Mouse (Mus musculus) lung, embryonic 15.5 days (tissue): ENCODE measurements at regions not wholly inside any gene's neighbourhood (a gene's known extent, or its start where the extent isn't known, plus 50 kb on each side); places are given as distances from the start of the nearest gene placed in this dataset.

Experiments used
- ATAC-seq: fragments of 200-750 bp; cut with Nextera tagmentation; 2 replicates; pipeline ENCODE4 v1.8.0; 2017; ENCODE audit warnings: moderate number of reproducible peaks, borderline replicate concordance; ENCODE audit not compliant: low FRiP score, low TSS enrichment; ENCODE audit errors: extremely low read depth
- H3K27ac ChIP-seq: fragments of 300-500 bp; sonication (generic); 2 replicates; pipeline ENCODE4 v1.5.1; 2015; ENCODE audit warnings: moderate library complexity, mild to moderate bottlenecking, inconsistent platforms
- H3K27me3 ChIP-seq: fragments of 300-500 bp; sonication (generic); 2 replicates; pipeline ENCODE4 v1.6.1; 2015; ENCODE audit warnings: inconsistent platforms
- H3K36me3 ChIP-seq: fragments of 300-500 bp; sonication (generic); 2 replicates; pipeline ENCODE4 v1.6.1; 2015; ENCODE audit warnings: inconsistent platforms
- H3K4me1 ChIP-seq: fragments of 300-500 bp; sonication (generic); 2 replicates; pipeline ENCODE4 v1.6.1; 2015; ENCODE audit warnings: inconsistent platforms
- H3K4me2 ChIP-seq: fragments of 300-500 bp; sonication (generic); 2 replicates; pipeline ENCODE4 v1.6.1; 2015; ENCODE audit warnings: inconsistent platforms, mild to moderate bottlenecking, moderate library complexity
- H3K4me3 ChIP-seq: fragments of 300-500 bp; sonication (generic); 2 replicates; pipeline ENCODE4 v1.5.1; 2015; ENCODE audit warnings: mild to moderate bottlenecking, inconsistent platforms
- H3K9ac ChIP-seq: fragments of 300-500 bp; sonication (generic); 2 replicates; pipeline ENCODE4 v1.6.1; 2015; ENCODE audit warnings: inconsistent platforms
- H3K9me3 ChIP-seq: fragments of 300-500 bp; sonication (generic); 2 replicates; pipeline ENCODE4 v1.6.1; 2016; ENCODE audit warnings: inconsistent platforms
- WGBS: fragments of 180-500 bp; shearing (Covaris S2); methylation state at CpG from one replicate; pipeline ENCODE4 v1.1.7; 2015; 5-methylcytosine and 5-hydroxymethylcytosine counted together

GRCm38 (mm10) chr15:41920270-41920669 lies 1786.1 kb downstream of the 9330182O14Rik start:
- Histone ChIP-seq H3K36me3 (no peaks in the 10 kb centered on the region), H3K9me3 (no peaks in the 10 kb centered on the region), H3K9ac (no peak overlapping the region), H3K27me3 (no peaks in the 10 kb centered on the region), H3K4me3 (no peak overlapping the region), H3K4me2 (no peak overlapping the region), H3K4me1 (no peaks in the 10 kb centered on the region), H3K27ac (no peak overlapping the region)
- 70% methylated on average over 2 of the region's 2 CpGs for WGBS
- no peak for ATAC-seq

- no peak overlapping the region for H3K9ac ChIP-seq
- no peak for ATAC-seq
- WGBS, result 45% methylated on average over 2 of the region's 2 CpGs
Observed at GRCm38 (mm10) chr15:41936697-41937096, 1802.5 kb downstream of the 9330182O14Rik start.

GRCm38 (mm10) chr15:41945226-41945625 lies 1811.1 kb downstream of the 9330182O14Rik start:
- no peaks in the 10 kb centered on the region for H3K36me3 ChIP-seq
- no peak overlapping the region for H3K4me3 ChIP-seq
- H3K27ac ChIP-seq, result no peak overlapping the region
- H3K27me3 ChIP-seq, result no peaks in the 10 kb centered on the region
- no peak overlapping the region for H3K4me2 ChIP-seq
- WGBS, result 80% methylated on average over 2 of the region's 2 CpGs
- ATAC-seq, result no peak
- H3K4me1 ChIP-seq, result peaks cover 10% of the 10 kb centered on the region
- no peaks in the 10 kb centered on the region for H3K9me3 ChIP-seq
- H3K9ac ChIP-seq, result no peak overlapping the region

More at GRCm38 (mm10) chr15:41936697-41937096, 1802.5 kb downstream of the 9330182O14Rik start:
- H3K27ac ChIP-seq, result no peak overlapping the region
- no peaks in the 10 kb centered on the region for H3K4me1 ChIP-seq
- H3K36me3 ChIP-seq, result no peaks in the 10 kb centered on the region
- H3K27me3 ChIP-seq, result no peaks in the 10 kb centered on the region
- H3K4me3 ChIP-seq, result no peak overlapping the region
- no peak overlapping the region for H3K4me2 ChIP-seq
- H3K9me3 ChIP-seq, result no peaks in the 10 kb centered on the region

- H3K9me3 ChIP-seq, result no peaks in the 10 kb centered on the region
- no peaks in the 10 kb centered on the region for H3K27me3 ChIP-seq
- no peaks in the 10 kb centered on the region for H3K36me3 ChIP-seq
- no peak overlapping the region for H3K4me3 ChIP-seq
- H3K4me2 ChIP-seq, result no peak overlapping the region
- H3K4me1 ChIP-seq, result peaks cover 10% of the 10 kb centered on the region
- no peak overlapping the region for H3K9ac ChIP-seq
- no peak for ATAC-seq
- no peak overlapping the region for H3K27ac ChIP-seq
Observed at GRCm38 (mm10) chr15:41947888-41948287, 1813.7 kb downstream of the 9330182O14Rik start.

- H3K9ac ChIP-seq, result no peak overlapping the region
- H3K36me3 ChIP-seq, result no peaks in the 10 kb centered on the region
- peak; percentile 65; the same call in 1 of the 2 replicates for ATAC-seq
- no peaks in the 10 kb centered on the region for H3K27me3 ChIP-seq
- no peak overlapping the region for H3K4me2 ChIP-seq
- no peak overlapping the region for H3K27ac ChIP-seq
- H3K4me3 ChIP-seq, result no peak overlapping the region
- H3K4me1 ChIP-seq, result peaks cover 10% of the 10 kb centered on the region
- WGBS, result 17% methylated on average over 4 of the region's 4 CpGs
- no peaks in the 10 kb centered on the region for H3K9me3 ChIP-seq
Observed at GRCm38 (mm10) chr15:41948347-41949093, 1814.4 kb downstream of the 9330182O14Rik start.

- no peaks in the 10 kb centered on the region for H3K36me3 ChIP-seq
- 0 out of 2 replicates have a peak, but pooled peaks have one; percentile 46 for ATAC-seq
- 55% methylated on average over 6 of the region's 6 CpGs for WGBS
- H3K4me3 ChIP-seq, result no peak overlapping the region
- H3K27me3 ChIP-seq, result no peaks in the 10 kb centered on the region
- H3K27ac ChIP-seq, result no peak overlapping the region
- H3K9ac ChIP-seq, result no peak overlapping the region
- peaks cover 10% of the 10 kb centered on the region for H3K4me1 ChIP-seq
- no peaks in the 10 kb centered on the region for H3K9me3 ChIP-seq
- H3K4me2 ChIP-seq, result no peak overlapping the region
Observed at GRCm38 (mm10) chr15:41949094-41949461, 1814.9 kb downstream of the 9330182O14Rik start.

- Histone ChIP-seq H3K27me3 (no peaks in the 10 kb centered on the region), H3K4me2 (no peak overlapping the region), H3K4me1 (peaks cover 10% of the 10 kb centered on the region), H3K27ac (no peak overlapping the region), H3K36me3 (no peaks in the 10 kb centered on the region), H3K4me3 (no peak overlapping the region), H3K9me3 (no peaks in the 10 kb centered on the region), H3K9ac (no peak overlapping the region)
- no peak for ATAC-seq
- WGBS, result 62% methylated on average over 5 of the region's 5 CpGs
Observed at GRCm38 (mm10) chr15:41951276-41951675, 1817.1 kb downstream of the 9330182O14Rik start.

GRCm38 (mm10) chr15:41960597-41960996 lies 1826.4 kb downstream of the 9330182O14Rik start:
- Histone ChIP-seq H3K9ac (no peak overlapping the region), H3K4me2 (no peak overlapping the region), H3K4me1 (no peaks in the 10 kb centered on the region), H3K9me3 (no peaks in the 10 kb centered on the region), H3K27me3 (no peaks in the 10 kb centered on the region), H3K27ac (no peak overlapping the region), H3K4me3 (no peak overlapping the region), H3K36me3 (no peaks in the 10 kb centered on the region)
- ATAC-seq, result no peak

- Histone ChIP-seq H3K4me2 (no peak overlapping the region), H3K4me1 (no peaks in the 10 kb centered on the region), H3K36me3 (no peaks in the 10 kb centered on the region), H3K9me3 (no peaks in the 10 kb centered on the region), H3K9ac (no peak overlapping the region), H3K27me3 (no peaks in the 10 kb centered on the region), H3K4me3 (no peak overlapping the region), H3K27ac (no peak overlapping the region)
- ATAC-seq, result no peak
- 69% methylated on average over 6 of the region's 6 CpGs for WGBS
Observed at GRCm38 (mm10) chr15:41970877-41971276, 1836.7 kb downstream of the 9330182O14Rik start.

- Histone ChIP-seq H3K4me1 (no peaks in the 10 kb centered on the region), H3K9ac (no peak overlapping the region), H3K27ac (no peak overlapping the region), H3K27me3 (no peaks in the 10 kb centered on the region), H3K4me3 (no peak overlapping the region), H3K9me3 (no peaks in the 10 kb centered on the region), H3K36me3 (no peaks in the 10 kb centered on the region), H3K4me2 (no peak overlapping the region)
- 0 out of 2 replicates have a peak, but pooled peaks have one; percentile 52 for ATAC-seq
- WGBS, result 3% methylated on average over 8 of the region's 8 CpGs
Observed at GRCm38 (mm10) chr15:41973263-41973662, 1839.1 kb downstream of the 9330182O14Rik start.

GRCm38 (mm10) chr15:41977196-41977595 lies 1843.0 kb downstream of the 9330182O14Rik start:
- 91% methylated on average over 2 of the region's 2 CpGs for WGBS
- no peak overlapping the region for H3K9ac ChIP-seq
- no peaks in the 10 kb centered on the region for H3K4me1 ChIP-seq
- H3K4me2 ChIP-seq, result no peak overlapping the region
- no peaks in the 10 kb centered on the region for H3K27me3 ChIP-seq
- H3K4me3 ChIP-seq, result no peak overlapping the region
- no peak overlapping the region for H3K27ac ChIP-seq
- no peak for ATAC-seq
- no peaks in the 10 kb centered on the region for H3K9me3 ChIP-seq
- no peaks in the 10 kb centered on the region for H3K36me3 ChIP-seq

- H3K4me1 ChIP-seq, result no peaks in the 10 kb centered on the region
- no peak overlapping the region for H3K27ac ChIP-seq
- 81% methylated on average over 12 of the region's 12 CpGs for WGBS
- no peaks in the 10 kb centered on the region for H3K9me3 ChIP-seq
- H3K4me3 ChIP-seq, result no peak overlapping the region
- no peaks in the 10 kb centered on the region for H3K27me3 ChIP-seq
- H3K9ac ChIP-seq, result no peak overlapping the region
- H3K4me2 ChIP-seq, result no peak overlapping the region
- H3K36me3 ChIP-seq, result no peaks in the 10 kb centered on the region
- ATAC-seq, result no peak
Observed at GRCm38 (mm10) chr15:41977649-41978231, 1843.6 kb downstream of the 9330182O14Rik start.
